Mouse (Mus musculus): ENCODE measurements around the gene Ppp1cc.

- TF ChIP-seq CTCF (IDR thresholded peaks at IDR 0.05), result no peak
- no peak for TF ChIP-seq EP300 (IDR thresholded peaks at IDR 0.05)
Measured at GRCm38 (mm10) chr5:122140723-122141122, 17.4 kb upstream of the Ppp1cc start, which contains the start of gene Ccdc63.

Measured in lung, postnatal 0 days (tissue).